Mouse (Mus musculus): ENCODE measurements around the gene Ier3. TPM values are rescaled to one million over a fixed set of nuclear protein-coding genes. Genes with fewer than 3 reads are reported as not detected.
"Not testable (repeated sequence)": the region's sequence is repeated elsewhere in the genome, so short reads cannot be mapped to it uniquely, and the experiment has no call there.

Gene Ier3
- polyA plus RNA-seq, 1 experiment from 2014 or later = 6.4 TPM

DNA sequence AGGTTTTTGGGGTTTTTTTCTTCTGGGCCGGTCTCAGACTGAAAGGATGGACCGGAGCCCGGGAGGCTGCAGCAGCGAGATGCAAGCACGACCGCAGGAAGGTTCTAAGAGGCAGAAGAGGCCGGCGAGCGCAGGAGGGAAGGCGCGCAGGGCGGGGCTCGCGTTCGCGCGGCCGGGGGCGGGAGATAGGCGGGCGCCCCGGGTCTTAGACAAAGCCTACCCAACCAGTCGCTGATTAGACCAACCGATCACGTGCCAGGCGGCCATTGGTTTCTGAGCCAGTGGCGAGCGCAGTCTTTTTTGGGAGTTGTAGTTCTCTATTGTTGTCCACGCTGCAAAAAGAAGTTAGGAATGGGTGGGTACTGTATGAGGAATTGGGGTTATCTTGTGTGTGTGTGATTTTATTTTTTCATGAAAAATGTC is 16.6 kb downstream of the Ier3 start, which contains the start of gene Tubb5:
Gene Tubb5, minus strand, starts transcription at position 185 of the 423 bp plus-strand sequence.
- ATAC-seq = peak; percentile 77
- WGBS = 1% methylated on average over 29 of the region's 29 CpGs
- peak within 1 kb of the TSS; percentile 94 for H3K27ac ChIP-seq (ENCODE audit: low read length)
- peaks cover 29% of the 10 kb centered on the region for H3K36me3 ChIP-seq (ENCODE audit: control insufficient read depth, insufficient read depth)
- no peaks in the 10 kb centered on the region for H3K27me3 ChIP-seq (replicated peaks; ENCODE audit: control insufficient read depth, insufficient read depth, low read length)
- peak within 1 kb of the TSS; percentile 78 for H3K4me2 ChIP-seq (ENCODE audit: low read length)
- H3K9ac ChIP-seq (replicated peaks; ENCODE audit: low read depth, low read length) = peak within 1 kb of the TSS; percentile 83
- peak within 1 kb of the TSS; percentile 63 for H3K4me3 ChIP-seq (replicated peaks; ENCODE audit: low read length)
- H3K4me1 ChIP-seq (replicated peaks; ENCODE audit: control insufficient read depth, insufficient read depth, low read length) = peaks cover 53% of the 10 kb centered on the region
- no peaks in the 10 kb centered on the region for H3K9me3 ChIP-seq (ENCODE audit: control insufficient read depth, low read length)

DNA sequence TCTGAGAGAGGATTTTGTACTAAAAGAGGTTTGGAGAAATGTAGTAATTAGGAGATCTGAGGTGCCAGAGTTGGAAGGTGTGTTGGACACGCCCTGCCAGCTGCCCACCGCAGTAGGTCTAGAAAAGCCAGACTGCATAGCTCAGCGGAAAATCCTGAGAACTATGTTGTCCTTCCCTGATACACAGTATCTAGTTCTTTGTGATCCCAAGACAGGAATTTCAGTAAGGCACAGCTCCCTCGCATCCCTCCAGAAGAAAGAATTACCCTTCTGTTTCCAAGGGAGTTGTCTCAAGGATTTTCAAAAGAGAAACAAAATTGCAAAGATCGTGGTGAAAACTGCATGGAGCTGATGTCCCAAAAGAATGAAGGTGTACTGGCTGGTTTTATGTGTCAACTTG is 17.1 kb downstream of the Ier3 start:
- ATAC-seq = no peak
- Histone ChIP-seq H3K4me1 (replicated peaks; ENCODE audit: control insufficient read depth, insufficient read depth, low read length) (peaks cover 48% of the 10 kb centered on the region), H3K4me2 (ENCODE audit: low read length) (peak overlapping the region; percentile 78), H3K9me3 (ENCODE audit: control insufficient read depth, low read length) (no peaks in the 10 kb centered on the region), H3K36me3 (ENCODE audit: control insufficient read depth, insufficient read depth) (peaks cover 27% of the 10 kb centered on the region), H3K4me3 (replicated peaks; ENCODE audit: low read length) (peak overlapping the region; percentile 63), H3K9ac (replicated peaks; ENCODE audit: low read depth, low read length) (peak overlapping the region; percentile 61), H3K27me3 (replicated peaks; ENCODE audit: control insufficient read depth, insufficient read depth, low read length) (no peaks in the 10 kb centered on the region), H3K27ac (ENCODE audit: low read length) (peak overlapping the region; percentile 94)
- 0% methylated on average over 5 of the region's 5 CpGs for WGBS

DNA sequence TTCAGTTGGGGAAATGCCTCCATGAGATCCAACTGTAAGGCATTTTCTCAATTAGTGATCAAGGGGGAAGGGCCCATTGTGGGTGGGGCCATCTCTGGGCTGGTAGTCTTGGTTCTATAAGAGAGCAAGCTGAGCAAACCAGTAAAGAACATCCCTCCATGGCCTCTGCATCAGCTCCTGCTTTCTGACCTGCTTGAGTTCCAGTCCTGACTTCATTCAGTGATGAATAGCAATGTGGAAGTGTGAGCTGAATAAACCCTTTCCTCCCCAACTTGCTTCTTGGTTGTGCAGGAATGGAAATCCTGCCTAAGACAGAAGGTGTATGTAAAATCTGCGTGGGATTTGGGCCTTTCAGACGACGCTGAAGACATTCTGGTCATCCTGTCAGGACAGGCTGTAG is 17.5 kb downstream of the Ier3 start:
- 41% methylated on average over 3 of the region's 3 CpGs for whole genome bisulfite sequencing
- H3K9me3 ChIP-seq (ENCODE audit: control insufficient read depth, low read length); ATAC-seq; H3K27me3 ChIP-seq (replicated peaks; ENCODE audit: control insufficient read depth, insufficient read depth, low read length): not testable (repeated sequence)
- Histone ChIP-seq H3K4me1 (replicated peaks; ENCODE audit: control insufficient read depth, insufficient read depth, low read length) (peaks cover 44% of the 10 kb centered on the region), H3K4me2 (ENCODE audit: low read length) (peak overlapping the region; percentile 78), H3K4me3 (replicated peaks; ENCODE audit: low read length) (peak overlapping the region; percentile 63), H3K27ac (ENCODE audit: low read length) (peak overlapping the region; percentile 94), H3K36me3 (ENCODE audit: control insufficient read depth, insufficient read depth) (peaks cover 24% of the 10 kb centered on the region), H3K9ac (replicated peaks; ENCODE audit: low read depth, low read length) (peak overlapping the region; percentile 61)

DNA sequence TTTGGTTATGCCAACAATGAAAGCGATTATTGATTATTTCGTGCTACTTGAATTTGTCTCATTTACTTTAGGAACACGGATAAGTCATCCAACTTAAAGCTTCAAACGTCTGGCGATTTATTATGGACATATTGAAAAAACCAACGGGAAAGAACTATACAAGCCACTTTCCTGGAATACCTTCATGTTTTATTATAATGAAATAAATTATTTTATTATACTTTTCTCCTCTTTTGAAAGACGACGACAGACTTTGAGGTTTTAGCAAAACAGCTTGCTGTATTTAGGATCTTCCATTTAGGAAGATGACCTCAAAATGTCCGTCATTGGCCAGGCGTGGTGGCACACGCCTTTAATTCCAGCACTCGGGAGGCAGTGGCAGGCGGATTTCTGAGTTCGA is 19.1 kb downstream of the Ier3 start:
- H3K9me3 ChIP-seq (ENCODE audit: control insufficient read depth, low read length) = no peaks in the 10 kb centered on the region
- ATAC-seq = no peak
- H3K27me3 ChIP-seq (replicated peaks; ENCODE audit: control insufficient read depth, insufficient read depth, low read length) = no peaks in the 10 kb centered on the region
- H3K27ac ChIP-seq (ENCODE audit: low read length) = peak overlapping the region; percentile 72; the same call in 1 of the 2 replicates
- peaks cover 29% of the 10 kb centered on the region for H3K4me1 ChIP-seq (replicated peaks; ENCODE audit: control insufficient read depth, insufficient read depth, low read length)
- peak overlapping the region; percentile 69 for H3K4me3 ChIP-seq (replicated peaks; ENCODE audit: low read length)
- peak overlapping the region; percentile 44 for H3K4me2 ChIP-seq (ENCODE audit: low read length)
- WGBS = 58% methylated on average over 14 of the region's 14 CpGs
- H3K36me3 ChIP-seq (ENCODE audit: control insufficient read depth, insufficient read depth) = peaks cover 13% of the 10 kb centered on the region
- peak overlapping the region; percentile 45 for H3K9ac ChIP-seq (replicated peaks; ENCODE audit: low read depth, low read length)

DNA sequence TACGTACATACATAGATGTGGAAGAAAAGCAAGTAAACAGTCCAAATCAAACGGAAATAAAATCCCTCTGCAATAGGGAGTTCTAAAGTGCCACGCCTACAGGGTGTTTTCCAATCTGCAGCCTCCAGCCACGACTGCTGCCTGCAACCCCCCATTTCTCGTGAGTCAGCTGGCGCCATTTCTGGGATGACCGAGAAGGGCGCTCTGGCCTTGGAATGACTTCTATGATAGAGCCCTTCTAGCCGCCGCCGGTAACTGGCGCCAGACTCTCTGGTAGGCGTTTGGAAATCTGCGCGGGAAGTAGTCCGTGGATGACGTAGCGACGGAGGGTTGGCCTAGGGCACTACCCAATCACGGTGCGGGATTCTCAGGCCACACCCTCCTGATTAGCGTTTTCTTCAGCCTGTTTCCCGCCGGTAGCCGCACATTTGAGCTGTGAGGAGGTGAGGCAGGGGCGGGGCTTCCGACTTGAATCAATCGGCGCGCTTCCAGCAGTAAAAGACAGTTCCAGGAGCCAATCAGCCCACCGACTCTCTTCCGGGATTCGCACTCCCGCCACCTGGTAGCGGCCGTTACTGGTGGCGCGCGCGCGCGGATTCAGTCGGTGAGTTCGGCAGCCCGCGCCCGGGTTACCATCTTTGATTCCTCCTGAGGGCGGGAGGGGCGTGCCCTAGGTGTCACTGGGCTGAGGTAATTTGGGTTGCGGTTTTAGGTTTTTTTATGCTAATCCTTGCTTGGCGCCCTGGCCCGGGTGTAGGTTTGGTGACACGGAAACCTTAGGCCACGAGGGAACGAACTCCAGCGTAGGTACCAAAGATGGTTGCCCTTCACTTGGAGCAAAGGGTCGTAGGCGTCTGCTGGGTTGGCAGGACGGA is 19.8 kb downstream of the Ier3 start, which contains the start of gene Mdc1:
Gene Mdc1, plus strand, starts transcription at position 440 of the 875 bp plus-strand sequence.
- Histone ChIP-seq H3K27me3 (replicated peaks; ENCODE audit: control insufficient read depth, insufficient read depth, low read length) (no peaks in the 10 kb centered on the region), H3K27ac (ENCODE audit: low read length) (peak within 1 kb of the TSS; percentile 80), H3K9ac (replicated peaks; ENCODE audit: low read depth, low read length) (peak within 1 kb of the TSS; percentile 65), H3K4me2 (ENCODE audit: low read length) (peak within 1 kb of the TSS; percentile 82), H3K4me1 (replicated peaks; ENCODE audit: control insufficient read depth, insufficient read depth, low read length) (peaks cover 23% of the 10 kb centered on the region), H3K4me3 (replicated peaks; ENCODE audit: low read length) (peak within 1 kb of the TSS; percentile 69), H3K9me3 (ENCODE audit: control insufficient read depth, low read length) (no peaks in the 10 kb centered on the region), H3K36me3 (ENCODE audit: control insufficient read depth, insufficient read depth) (peaks cover 13% of the 10 kb centered on the region)
- ATAC-seq = peak; percentile 90
- under 1% methylated on average over 59 of the region's 59 CpGs for WGBS

DNA sequence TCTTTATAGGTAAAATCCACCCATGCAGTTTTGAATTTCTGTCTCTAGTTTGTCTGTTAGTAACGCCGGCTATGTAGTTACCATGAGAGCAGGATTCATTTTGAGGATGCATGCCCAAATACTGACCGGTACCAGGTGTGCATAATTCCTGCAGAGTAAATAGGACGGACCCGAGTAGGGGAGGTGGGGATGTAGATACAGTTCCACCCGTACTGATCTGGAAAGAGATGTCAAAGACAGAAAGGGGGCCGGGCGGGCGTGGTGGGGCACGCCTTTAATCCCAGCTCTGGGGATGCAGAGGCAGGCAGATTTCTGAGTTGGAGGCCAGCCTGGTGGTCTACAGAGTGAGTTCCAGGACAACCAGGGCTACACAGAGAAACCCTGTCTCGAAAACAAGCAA is 20.5 kb downstream of the Ier3 start:
- Histone ChIP-seq H3K27ac (ENCODE audit: low read length) (peak overlapping the region; percentile 80), H3K27me3 (replicated peaks; ENCODE audit: control insufficient read depth, insufficient read depth, low read length) (no peaks in the 10 kb centered on the region), H3K9me3 (ENCODE audit: control insufficient read depth, low read length) (no peaks in the 10 kb centered on the region), H3K4me2 (ENCODE audit: low read length) (peak overlapping the region; percentile 82), H3K4me3 (replicated peaks; ENCODE audit: low read length) (peak overlapping the region; percentile 69), H3K4me1 (replicated peaks; ENCODE audit: control insufficient read depth, insufficient read depth, low read length) (peaks cover 23% of the 10 kb centered on the region), H3K9ac (replicated peaks; ENCODE audit: low read depth, low read length) (peak overlapping the region; percentile 65), H3K36me3 (ENCODE audit: control insufficient read depth, insufficient read depth) (peaks cover 10% of the 10 kb centered on the region)
- ATAC-seq = no peak
- 21% methylated on average over 11 of the region's 11 CpGs for WGBS

DNA sequence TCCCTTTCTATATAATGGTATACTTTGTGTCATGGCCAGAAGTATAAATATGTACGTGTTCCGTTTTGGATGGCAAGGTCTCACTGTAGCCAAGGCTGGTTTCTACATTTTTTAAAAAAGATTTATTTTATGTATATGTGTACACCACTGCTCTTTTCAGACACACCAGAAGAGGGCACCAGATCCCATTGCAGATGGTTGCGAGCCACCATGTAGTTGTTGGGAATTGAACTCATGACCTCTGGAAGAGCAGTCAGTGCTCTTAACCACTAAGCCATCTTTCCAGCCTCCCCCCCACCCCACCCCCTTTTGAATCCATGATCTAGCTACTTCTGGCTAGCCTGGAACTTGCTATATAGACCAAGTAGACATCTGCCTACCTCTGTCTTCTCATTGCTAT is 22.0 kb downstream of the Ier3 start:
- peaks cover 23% of the 10 kb centered on the region for H3K4me1 ChIP-seq (replicated peaks; ENCODE audit: control insufficient read depth, insufficient read depth, low read length)
- no peak overlapping the region for H3K9ac ChIP-seq (replicated peaks; ENCODE audit: low read depth, low read length)
- H3K27me3 ChIP-seq (replicated peaks; ENCODE audit: control insufficient read depth, insufficient read depth, low read length) = no peaks in the 10 kb centered on the region
- H3K9me3 ChIP-seq (ENCODE audit: control insufficient read depth, low read length) = no peaks in the 10 kb centered on the region
- H3K4me2 ChIP-seq (ENCODE audit: low read length) = no peak overlapping the region
- no peak overlapping the region for H3K4me3 ChIP-seq (replicated peaks; ENCODE audit: low read length)
- 96% methylated on average over 3 of the region's 3 CpGs for WGBS
- H3K27ac ChIP-seq (ENCODE audit: low read length) = no peak overlapping the region
- peaks cover 16% of the 10 kb centered on the region for H3K36me3 ChIP-seq (ENCODE audit: control insufficient read depth, insufficient read depth)
- ATAC-seq = no peak

DNA sequence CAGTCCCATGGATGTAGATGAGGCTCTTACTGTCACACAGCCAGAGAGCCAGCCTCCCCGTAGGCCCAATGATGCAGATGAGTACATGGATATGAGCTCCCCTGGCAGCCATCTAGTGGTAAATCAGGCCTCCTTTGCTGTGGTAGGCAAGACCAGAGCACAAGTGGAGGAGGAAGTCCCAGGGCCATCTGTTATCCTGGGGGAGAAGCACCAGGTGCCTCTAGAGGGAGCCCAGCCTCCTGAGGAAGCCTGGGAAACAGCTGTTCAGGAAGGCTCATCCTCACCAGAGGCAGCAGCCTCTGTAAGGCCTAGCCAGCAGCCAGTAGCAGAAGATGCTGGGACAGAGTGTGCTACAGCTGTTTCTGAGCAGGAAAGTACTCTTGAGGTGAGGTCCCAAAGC is 26.6 kb downstream of the Ier3 start:
- Histone ChIP-seq H3K4me2 (ENCODE audit: low read length) (no peak overlapping the region), H3K4me1 (replicated peaks; ENCODE audit: control insufficient read depth, insufficient read depth, low read length) (no peaks in the 10 kb centered on the region), H3K4me3 (replicated peaks; ENCODE audit: low read length) (no peak overlapping the region), H3K27me3 (replicated peaks; ENCODE audit: control insufficient read depth, insufficient read depth, low read length) (no peaks in the 10 kb centered on the region), H3K9ac (replicated peaks; ENCODE audit: low read depth, low read length) (no peak overlapping the region), H3K27ac (ENCODE audit: low read length) (no peak overlapping the region), H3K9me3 (ENCODE audit: control insufficient read depth, low read length) (no peaks in the 10 kb centered on the region), H3K36me3 (ENCODE audit: control insufficient read depth, insufficient read depth) (peaks cover 39% of the 10 kb centered on the region)
- 79% methylated on average over 1 of the region's 1 CpGs for WGBS
- ATAC-seq = no peak

DNA sequence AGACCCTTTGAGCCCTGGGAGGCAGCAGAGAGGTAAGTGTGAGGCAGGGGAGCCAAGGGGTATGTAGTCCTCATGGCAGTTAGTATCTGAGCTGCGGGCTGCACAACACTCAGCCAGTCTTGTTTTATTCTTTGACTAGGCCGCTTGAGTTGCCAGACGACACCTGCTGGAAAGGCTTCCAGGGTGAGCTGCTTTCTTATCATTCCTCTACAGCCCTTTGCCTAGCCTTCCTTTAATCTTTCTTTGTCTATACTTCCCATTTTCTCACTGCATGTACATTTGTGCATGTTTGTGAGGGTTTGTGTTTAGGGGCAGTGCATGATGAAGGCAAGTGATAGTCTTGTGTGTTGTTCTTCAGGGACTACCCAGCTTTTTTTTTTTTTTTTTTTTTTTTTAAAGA is 29.5 kb downstream of the Ier3 start:
- no peaks in the 10 kb centered on the region for H3K27me3 ChIP-seq (replicated peaks; ENCODE audit: control insufficient read depth, insufficient read depth, low read length)
- no peak overlapping the region for H3K27ac ChIP-seq (ENCODE audit: low read length)
- no peak overlapping the region for H3K9ac ChIP-seq (replicated peaks; ENCODE audit: low read depth, low read length)
- no peak overlapping the region for H3K4me2 ChIP-seq (ENCODE audit: low read length)
- H3K4me1 ChIP-seq (replicated peaks; ENCODE audit: control insufficient read depth, insufficient read depth, low read length) = no peaks in the 10 kb centered on the region
- 90% methylated on average over 3 of the region's 3 CpGs for WGBS
- peaks cover 37% of the 10 kb centered on the region for H3K36me3 ChIP-seq (ENCODE audit: control insufficient read depth, insufficient read depth)
- H3K4me3 ChIP-seq (replicated peaks; ENCODE audit: low read length) = no peak overlapping the region
- H3K9me3 ChIP-seq (ENCODE audit: control insufficient read depth, low read length) = no peaks in the 10 kb centered on the region
- no peak for ATAC-seq

Measured in forebrain, embryonic 16.5 days (tissue).